Mouse (Mus musculus) bone marrow macrophage, adult 2 months (primary cell): ENCODE results near the gene Prkaa1.

Source experiments
- CTCF ChIP-seq: IDR thresholded peaks from 2 replicates; pipeline ENCODE4 v1.5.1; 2012; ENCODE audit warnings: low read depth, mild to moderate bottlenecking, low read length, moderate library complexity
- POLR2A ChIP-seq: IDR thresholded peaks from 2 replicates; pipeline ENCODE4 v1.6.1; 2012; ENCODE audit warnings: mild to moderate bottlenecking, low read depth, low read length, borderline replicate concordance

DNA sequence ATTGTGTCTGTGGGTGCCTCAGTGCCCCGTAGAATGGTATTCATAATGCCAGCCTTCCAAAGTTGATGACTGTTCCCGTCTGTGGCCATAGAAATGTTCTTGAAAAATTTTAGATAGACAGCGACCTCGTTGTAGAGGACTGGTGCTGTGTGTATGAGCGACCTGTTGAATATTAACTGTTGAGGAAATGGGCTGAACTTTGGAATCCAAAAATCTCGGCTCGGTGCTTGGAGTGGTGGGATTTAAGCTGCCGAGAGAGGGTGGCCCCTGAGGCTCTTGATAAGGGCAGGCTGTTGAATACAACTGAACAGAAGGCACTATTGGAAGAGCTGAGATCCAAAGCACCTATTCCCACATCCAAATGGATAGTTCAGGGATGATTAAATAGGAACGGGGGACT, 11.0 kb downstream of the Prkaa1 start:
- TF ChIP-seq CTCF (no peak), POLR2A (no peak)
